Mouse (Mus musculus): ENCODE measurements at regions not wholly inside any gene's neighbourhood (a gene's known extent, or its start where the extent isn't known, plus 50 kb on each side); places are given as distances from the start of the nearest gene placed in this dataset.

DNA sequence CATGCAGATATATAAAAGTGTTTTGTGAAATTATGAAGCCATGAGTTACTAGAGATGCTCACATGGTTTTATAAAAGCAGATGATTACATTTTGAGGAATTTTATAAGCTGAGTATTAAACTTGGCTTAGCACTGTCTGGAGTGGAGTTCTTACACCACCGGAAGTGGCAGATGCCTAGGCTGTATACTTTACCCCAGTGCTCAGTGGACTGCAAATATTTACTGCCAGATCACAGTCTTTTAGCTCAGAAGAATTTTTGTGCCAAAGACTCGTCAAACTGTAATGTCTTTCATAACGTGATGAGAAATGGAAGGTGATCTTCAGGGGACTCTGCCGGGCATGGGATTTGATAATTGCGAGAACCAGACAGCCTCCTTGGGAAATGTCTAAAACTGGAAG, 136.1 kb upstream of the 9330182O14Rik start:
- no peak for DNase-seq (ENCODE audit: extremely low read depth, low read depth)

DNA sequence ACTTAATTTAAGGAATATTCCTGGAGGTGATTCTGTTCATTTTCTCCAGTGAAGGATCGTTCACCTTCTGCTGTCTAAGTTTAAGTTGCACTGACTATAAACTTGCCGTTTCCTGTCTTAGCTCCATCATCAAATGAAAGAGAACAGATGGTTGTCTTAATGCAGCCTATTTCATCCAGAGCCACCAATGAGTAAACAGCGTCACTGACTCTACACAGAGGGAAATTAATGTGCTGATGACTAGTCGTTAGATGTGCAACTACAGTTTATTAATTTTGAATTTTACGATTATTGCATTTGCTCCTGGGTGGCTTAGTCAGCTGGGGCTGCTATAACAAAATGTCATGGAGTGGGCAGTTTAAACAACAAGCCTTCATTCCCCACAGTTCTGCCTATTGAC, 134.1 kb upstream of the 9330182O14Rik start:
- DNase-seq (ENCODE audit: extremely low read depth, low read depth), result no peak

DNA sequence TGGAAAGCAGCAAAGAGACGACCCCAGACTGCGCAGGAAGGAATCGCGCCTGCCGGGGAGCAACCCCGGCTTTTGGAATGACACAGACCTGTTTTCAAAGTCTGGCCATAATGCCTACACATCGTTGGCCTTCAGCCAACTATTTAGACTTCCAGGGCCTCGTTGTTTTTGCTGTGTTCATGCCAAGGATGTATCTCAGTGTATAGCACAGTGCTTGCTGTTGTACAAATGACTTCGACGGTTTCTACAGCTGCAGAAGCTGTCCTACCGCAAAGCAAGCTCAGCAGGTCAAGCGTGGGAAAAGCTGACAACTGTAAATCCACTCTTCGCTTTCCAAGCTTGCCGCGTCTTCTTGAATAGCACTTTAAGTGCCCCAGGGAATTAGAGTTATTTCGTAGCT, 129.1 kb upstream of the 9330182O14Rik start:
- DNase-seq (ENCODE audit: extremely low read depth, low read depth), result no peak

DNA sequence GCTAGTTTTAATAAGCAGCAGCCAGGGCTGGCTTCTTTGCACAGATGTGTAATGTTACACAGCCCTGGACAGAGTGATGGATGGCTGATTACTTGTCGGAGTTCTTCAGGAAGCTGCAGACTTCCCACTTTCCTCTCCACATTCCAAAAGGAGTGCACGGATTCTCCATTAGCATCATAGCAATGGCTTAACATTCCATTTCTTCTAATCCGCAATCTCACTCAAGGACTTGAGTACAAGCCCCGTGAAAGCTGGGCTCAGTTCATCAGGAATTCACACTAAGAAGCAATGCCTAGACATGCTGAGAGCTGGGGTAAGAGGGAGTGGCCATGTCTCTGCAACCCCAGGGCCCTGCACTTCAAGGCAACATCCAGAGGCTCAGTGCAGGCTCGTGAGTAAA, 126.3 kb upstream of the 9330182O14Rik start:
- DNase-seq (ENCODE audit: extremely low read depth, low read depth), result no peak

- DNase-seq (ENCODE audit: extremely low read depth, low read depth), result no peak
Measured at GRCm38 (mm10) chr15:40013833-40014232, 120.3 kb upstream of the 9330182O14Rik start.

GRCm38 (mm10) chr15:40017019-40017418, 117.1 kb upstream of the 9330182O14Rik start:
- DNase-seq (ENCODE audit: extremely low read depth, low read depth), result no peak

DNA sequence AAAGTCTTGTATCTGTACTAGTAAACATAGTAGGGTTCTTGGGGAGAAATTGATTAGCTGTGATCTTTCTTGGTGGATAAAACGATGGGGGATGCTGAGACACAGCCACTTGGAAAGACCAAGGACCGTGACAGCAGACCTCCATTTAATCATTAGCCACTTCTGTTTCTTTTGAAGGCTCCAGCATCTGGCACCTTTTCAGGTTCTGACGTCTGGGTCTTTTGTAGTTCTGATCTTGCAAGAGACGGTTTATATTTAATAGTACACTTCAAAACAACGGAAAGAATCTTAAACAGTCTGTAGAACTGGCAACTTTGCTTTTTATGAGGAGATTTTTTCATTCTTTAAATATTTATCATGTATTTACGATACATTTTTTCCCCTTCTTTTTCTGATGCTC, 116.6 kb upstream of the 9330182O14Rik start:
- no peak for DNase-seq (ENCODE audit: extremely low read depth, low read depth)

DNA sequence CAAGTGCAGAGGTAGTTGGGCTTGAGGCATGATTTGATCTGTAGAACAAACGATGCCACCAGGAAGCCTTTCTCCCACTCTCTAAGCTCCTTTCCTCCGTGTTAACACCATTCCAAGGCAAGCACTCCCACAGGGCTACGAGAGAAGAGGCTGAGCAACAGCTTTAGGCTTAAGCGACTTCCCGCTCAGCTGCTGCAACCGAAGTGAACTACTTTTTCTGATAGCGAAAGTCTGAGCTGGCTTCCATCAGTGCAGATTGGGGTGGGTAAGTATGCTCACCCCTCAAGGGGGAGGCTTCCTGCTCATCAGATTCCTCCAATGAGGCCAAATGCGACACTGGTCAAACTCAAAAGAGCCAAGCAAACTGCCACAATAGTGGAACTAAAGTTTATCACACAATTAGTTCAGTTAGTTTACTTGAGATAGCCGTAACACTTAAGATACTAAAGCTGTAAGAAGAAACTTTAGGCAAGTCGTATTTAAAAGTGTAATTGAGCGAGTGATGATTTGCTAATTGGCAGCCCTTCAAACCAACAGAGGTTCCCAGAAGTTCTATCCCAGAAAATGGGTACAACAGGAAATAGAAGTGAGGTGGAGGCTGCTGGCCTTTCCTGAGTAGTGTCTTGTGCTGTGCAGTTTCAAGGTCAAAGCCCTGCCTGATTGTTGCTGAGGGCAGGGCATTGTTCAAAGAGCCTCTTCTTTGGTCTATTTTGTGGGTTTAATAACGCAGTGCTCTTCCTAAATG, 115.9 kb upstream of the 9330182O14Rik start:
- no peak for DNase-seq (ENCODE audit: extremely low read depth, low read depth)

GRCm38 (mm10) chr15:40018792-40019151, 115.4 kb upstream of the 9330182O14Rik start:
- DNase-seq (ENCODE audit: extremely low read depth, low read depth), result no peak

- DNase-seq (ENCODE audit: extremely low read depth, low read depth), result no peak
Measured at GRCm38 (mm10) chr15:40019226-40019625, 114.9 kb upstream of the 9330182O14Rik start.

GRCm38 (mm10) chr15:40020097-40020496, 114.1 kb upstream of the 9330182O14Rik start:
- DNase-seq (ENCODE audit: extremely low read depth, low read depth), result no peak

DNA sequence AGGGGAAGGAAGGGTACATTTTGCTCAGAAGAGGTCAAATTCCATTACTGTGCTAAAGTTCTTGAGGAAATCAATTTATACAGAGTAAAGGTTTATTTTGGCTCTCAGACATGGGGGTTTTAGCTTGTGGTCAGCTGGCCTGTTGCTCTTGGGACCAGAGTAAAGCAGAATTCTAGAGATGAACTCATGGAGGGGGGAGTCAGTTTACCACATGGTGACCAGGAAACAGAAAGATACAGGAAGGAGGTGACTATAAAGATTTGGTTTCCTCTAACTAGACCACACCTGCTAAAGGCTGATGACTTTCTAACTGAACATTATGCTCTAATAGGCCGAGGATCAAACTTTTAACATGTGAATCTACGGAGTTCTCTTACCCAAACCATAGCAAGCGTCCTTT, 113.5 kb upstream of the 9330182O14Rik start:
- no peak for DNase-seq (ENCODE audit: extremely low read depth, low read depth)

DNA sequence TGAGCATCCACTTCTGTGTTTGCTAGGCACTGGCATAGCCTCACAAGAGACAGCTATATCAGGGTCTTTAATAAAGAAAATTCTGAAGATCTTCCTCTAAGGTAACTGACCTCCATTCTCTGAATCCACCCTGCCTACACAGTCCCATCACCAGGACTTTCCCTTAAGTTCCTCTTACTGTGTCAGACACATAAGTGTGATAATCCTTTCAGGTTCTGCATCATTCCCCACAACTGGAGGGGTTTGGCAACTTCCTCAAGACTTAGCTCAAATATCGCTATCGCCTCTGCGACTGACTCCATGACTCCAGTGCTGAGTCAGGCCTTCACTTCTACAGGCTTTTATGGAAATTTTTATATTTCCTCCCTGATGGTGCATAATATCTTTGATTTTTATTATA, 111.0 kb upstream of the 9330182O14Rik start:
- DNase-seq (ENCODE audit: extremely low read depth, low read depth), result no peak

GRCm38 (mm10) chr15:40032088-40032487, 102.1 kb upstream of the 9330182O14Rik start:
- no peak for DNase-seq (ENCODE audit: extremely low read depth, low read depth)

DNA sequence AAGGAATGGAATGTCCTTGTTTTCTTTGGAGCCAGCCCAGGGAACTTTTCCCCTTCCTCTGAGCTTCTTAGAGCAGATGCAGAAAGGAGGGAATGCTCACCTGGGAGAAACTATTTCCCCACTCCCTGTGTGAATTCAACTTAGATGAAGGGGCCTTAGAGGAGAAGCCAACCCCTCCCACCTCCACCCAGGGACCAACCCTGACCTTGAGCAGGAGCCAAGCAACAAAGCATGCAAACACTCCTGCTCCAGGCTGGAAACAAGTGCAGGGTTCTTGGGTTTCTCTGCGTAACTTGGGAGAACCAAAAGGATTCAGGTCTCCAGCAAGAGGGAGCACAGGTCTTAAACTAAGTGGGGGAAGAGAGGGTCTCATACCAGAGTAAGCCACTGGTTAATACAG, 98.0 kb upstream of the 9330182O14Rik start:
- DNase-seq (ENCODE audit: extremely low read depth, low read depth), result no peak

- DNase-seq (ENCODE audit: extremely low read depth, low read depth), result peak; percentile 19
Measured at GRCm38 (mm10) chr15:40037266-40037665, 96.9 kb upstream of the 9330182O14Rik start.

- DNase-seq (ENCODE audit: extremely low read depth, low read depth), result no peak
Measured at GRCm38 (mm10) chr15:40046219-40046618, 87.9 kb upstream of the 9330182O14Rik start.

- no peak for DNase-seq (ENCODE audit: extremely low read depth, low read depth)
Measured at GRCm38 (mm10) chr15:40047100-40047499, 87.1 kb upstream of the 9330182O14Rik start.

DNA sequence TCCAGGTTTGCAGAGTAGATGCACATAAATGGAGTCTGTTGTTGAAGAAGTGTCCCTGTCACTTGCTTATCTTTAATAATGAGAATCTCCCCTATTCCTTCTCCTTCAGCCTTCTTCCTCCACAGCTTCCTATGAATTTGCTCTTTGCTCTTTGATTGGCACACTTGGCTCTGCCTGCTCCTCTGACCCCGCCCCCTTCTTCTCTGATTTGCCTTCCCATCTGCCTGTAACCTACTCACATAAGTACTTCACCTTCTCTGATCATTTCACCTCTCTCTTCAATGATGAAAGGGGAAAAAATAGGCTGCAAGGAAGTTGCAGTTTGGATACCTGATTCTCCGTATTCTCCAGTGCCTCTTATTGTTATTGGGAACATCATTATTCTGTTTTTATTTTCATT, 66.1 kb upstream of the 9330182O14Rik start:
- no peak for DNase-seq (ENCODE audit: extremely low read depth, low read depth)

- no peak for DNase-seq (ENCODE audit: extremely low read depth, low read depth)
Measured at GRCm38 (mm10) chr15:40075334-40075893, 58.8 kb upstream of the 9330182O14Rik start.

- DNase-seq (ENCODE audit: extremely low read depth, low read depth), result no peak
Measured at GRCm38 (mm10) chr15:40079872-40080271, 54.3 kb upstream of the 9330182O14Rik start.
